Mouse (Mus musculus): ENCODE measurements around the gene C8a. TPM values are rescaled to one million over a fixed set of nuclear protein-coding genes. Genes with fewer than 3 reads are reported as not detected.

C8a gene
- total RNA-seq, 2 experiments from 2014 or later: not detected

- H3K4me3 ChIP-seq: no peak overlapping the region
- TF ChIP-seq CTCF (IDR thresholded peaks at IDR 0.05): no peak
- intact Hi-C loops (cut with DNase I): no loop called here
- H3K27ac ChIP-seq: no peak overlapping the region
- no peak for DNase-seq
These were observed 84.1 kb downstream of the C8a start for GRCm38 (mm10) chr4:104792111-104792510.

DNA sequence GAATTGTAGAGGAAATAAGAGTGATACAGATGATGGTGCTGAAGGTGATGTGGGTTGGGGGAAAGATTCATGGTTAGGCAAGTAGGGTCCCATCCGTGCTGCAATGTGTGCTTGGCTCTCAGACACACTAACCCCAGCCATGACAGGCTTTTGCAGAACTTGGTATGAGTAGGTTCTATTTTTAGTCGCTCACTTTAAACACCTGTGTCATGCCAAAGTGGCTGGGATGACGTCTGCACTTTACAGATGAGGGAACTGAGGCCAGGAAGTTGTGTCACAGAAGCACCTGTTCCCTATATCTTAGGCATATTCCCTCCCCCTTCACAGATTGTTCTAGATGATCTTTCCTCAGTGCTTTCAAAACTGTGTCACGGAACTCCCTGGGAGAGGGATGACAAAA lies 93.9 kb downstream of the C8a start:
- intact Hi-C loops (cut with DNase I): no loop called here
- H3K27ac ChIP-seq: no peak overlapping the region
- TF ChIP-seq CTCF (IDR thresholded peaks at IDR 0.05): no peak
- DNase-seq: no peak
- no peak overlapping the region for H3K4me3 ChIP-seq

GRCm38 (mm10) chr4:104781441-104781840 lies 94.8 kb downstream of the C8a start:
- DNase-seq: no peak
- intact Hi-C loops (cut with DNase I): no loop called here
- TF ChIP-seq CTCF (IDR thresholded peaks at IDR 0.05): no peak
- Histone ChIP-seq H3K27ac (no peak overlapping the region), H3K4me3 (no peak overlapping the region)

- no peak for TF ChIP-seq CTCF (IDR thresholded peaks at IDR 0.05)
These were observed 96.7 kb downstream of the C8a start for GRCm38 (mm10) chr4:104779460-104779859.

DNA sequence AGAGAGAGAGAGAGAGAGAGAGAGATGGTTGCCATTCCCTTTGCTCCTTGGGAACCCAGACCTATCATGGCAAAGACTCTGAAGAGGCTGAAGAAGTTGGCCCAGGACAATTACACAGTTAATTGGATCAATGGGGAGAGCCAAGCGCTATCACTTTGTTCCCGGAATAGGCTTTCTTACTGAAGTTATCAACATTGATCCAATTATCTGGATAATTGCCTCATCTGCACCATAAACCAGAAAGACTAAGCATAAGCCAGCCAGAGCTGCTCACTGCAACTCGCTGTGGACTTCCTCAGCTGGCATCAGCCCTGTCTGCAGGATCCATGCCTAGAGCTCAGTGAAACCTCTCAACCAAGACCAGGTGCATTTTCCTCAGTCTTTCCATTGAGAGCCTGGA lies 100.6 kb downstream of the C8a start:
- TF ChIP-seq CTCF (IDR thresholded peaks at IDR 0.05): no peak
- no peak overlapping the region for H3K27ac ChIP-seq
- no peak overlapping the region for H3K4me3 ChIP-seq
- no peak for DNase-seq
- intact Hi-C loops (cut with DNase I): no loop called here

More at GRCm38 (mm10) chr4:104779460-104779859, 96.7 kb downstream of the C8a start:
- Histone ChIP-seq H3K4me3 (no peak overlapping the region), H3K27ac (no peak overlapping the region)
- intact Hi-C loops (cut with DNase I): no loop called here
- DNase-seq: no peak

DNA sequence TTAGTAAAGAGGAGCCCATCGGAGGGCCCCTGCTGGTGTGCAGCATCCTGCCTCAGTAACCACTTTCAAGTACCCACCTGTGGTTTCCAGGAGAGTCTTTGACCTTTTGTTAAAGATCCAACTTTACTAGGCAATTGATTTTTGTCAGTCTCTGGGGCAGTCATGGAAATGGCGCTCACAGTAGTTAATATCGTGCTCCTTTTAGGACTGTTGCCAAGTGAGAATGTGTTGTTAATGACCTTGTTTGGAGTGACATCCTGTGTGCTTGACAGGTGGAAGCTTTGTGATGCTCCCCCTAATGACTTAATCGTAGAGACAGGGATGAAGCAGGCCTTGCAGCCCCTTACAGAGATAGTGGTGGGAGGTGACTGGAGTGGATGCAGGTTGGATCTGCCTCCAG lies 105.9 kb downstream of the C8a start:
- intact Hi-C loops (cut with DNase I): no loop called here
- TF ChIP-seq CTCF (IDR thresholded peaks at IDR 0.05): no peak
- Histone ChIP-seq H3K4me3 (no peak overlapping the region), H3K27ac (no peak overlapping the region)
- no peak for DNase-seq

DNA sequence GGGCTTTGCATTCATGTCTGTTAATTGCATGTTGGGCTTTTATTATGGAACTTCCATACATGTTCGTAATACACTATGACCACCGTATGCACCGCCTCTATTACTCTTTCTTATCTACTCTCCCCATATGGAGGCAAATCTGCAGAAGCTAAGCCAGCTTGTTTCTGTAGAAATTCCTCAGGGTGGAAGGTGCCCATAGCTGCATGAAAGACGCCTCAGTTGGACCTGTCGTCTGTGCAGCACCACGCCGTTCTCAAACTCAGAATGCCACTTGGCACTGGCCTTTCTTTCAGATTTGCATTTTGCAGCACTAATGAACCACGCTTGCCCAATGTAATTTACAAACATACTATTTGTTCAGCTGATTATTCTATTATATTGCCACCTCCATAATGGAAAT lies 106.6 kb downstream of the C8a start:
- Histone ChIP-seq H3K27ac (no peak overlapping the region), H3K4me3 (no peak overlapping the region)
- no peak for TF ChIP-seq CTCF (IDR thresholded peaks at IDR 0.05)
- intact Hi-C loops (cut with DNase I): no loop called here
- DNase-seq: no peak

DNA sequence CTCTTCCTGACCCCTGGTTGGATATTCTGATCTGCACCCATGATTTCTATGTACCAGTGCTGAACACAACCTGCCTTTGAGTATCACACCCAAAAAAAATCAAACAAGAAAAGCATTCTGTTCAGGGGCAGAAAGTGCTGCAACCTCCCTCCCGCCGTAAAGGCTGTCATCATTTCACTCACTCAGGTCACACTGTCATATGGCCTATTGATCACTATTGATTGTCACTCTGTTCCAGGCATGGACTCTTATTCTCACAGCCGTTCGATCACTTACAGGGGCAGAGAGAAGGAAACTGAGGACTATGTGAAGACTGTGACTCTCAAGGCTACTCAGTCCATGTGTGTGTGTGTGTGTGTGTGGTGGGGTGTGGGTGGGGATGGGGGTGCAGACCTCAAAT lies 108.0 kb downstream of the C8a start:
- no peak for DNase-seq
- intact Hi-C loops (cut with DNase I): no loop called here
- Histone ChIP-seq H3K4me3 (no peak overlapping the region), H3K27ac (no peak overlapping the region)
- TF ChIP-seq CTCF (IDR thresholded peaks at IDR 0.05): no peak

GRCm38 (mm10) chr4:104766065-104766464 lies 110.1 kb downstream of the C8a start, which contains the start of gene C8b:
Gene C8b, plus strand, starts transcription at chr4:104766317.
- intact Hi-C loops (cut with DNase I): no loop called here
- no peak for TF ChIP-seq CTCF (IDR thresholded peaks at IDR 0.05)
- no peak for DNase-seq

More at GRCm38 (mm10) chr4:104766065-104766464, 110.1 kb downstream of the C8a start, which contains the start of gene C8b:
- Histone ChIP-seq H3K27ac (no peak within 1 kb of the TSS), H3K4me3 (no peak within 1 kb of the TSS)

Other genes with a start within 250 kb of the C8a start
- not detected for gene C8b, start 110.1 kb downstream of the C8a start, total RNA-seq (2021)
- gene Gm17662, start 19.1 kb downstream of the C8a start, total RNA-seq (2021): not detected
- gene Fyb2, start 37.1 kb upstream of the C8a start, total RNA-seq (2021): under 1 TPM; 0.08 to 0.25 TPM
- 100 to 1,000 TPM; 135 to 136 TPM for gene Prkaa2, start 233.5 kb upstream of the C8a start, total RNA-seq (2021)